Mouse (Mus musculus) brain, embryonic 14.5 days (tissue): ENCODE measurements at regions not wholly inside any gene's neighbourhood (a gene's known extent, or its start where the extent isn't known, plus 50 kb on each side); places are given as distances from the start of the nearest gene placed in this dataset.

Source experiments
- CTCF ChIP-seq: fragments of 200-500 bp; IDR thresholded peaks from 2 replicates; pipeline ENCODE4 v1.5.1; 2012; ENCODE audit warnings: inconsistent platforms, mild to moderate bottlenecking, moderate library complexity, borderline replicate concordance; ENCODE audit not compliant: insufficient read depth, insufficient read length; ENCODE audit errors: extremely low read depth
- POLR2A ChIP-seq: fragments of 200-500 bp; IDR thresholded peaks from 2 replicates; pipeline ENCODE4 v1.6.1; 2012; ENCODE audit warnings: mild to moderate bottlenecking, inconsistent platforms, borderline replicate concordance; ENCODE audit not compliant: poor library complexity, insufficient read depth, insufficient read length, severe bottlenecking; ENCODE audit errors: extremely low read depth

- TF ChIP-seq CTCF = no peak
- no peak for TF ChIP-seq POLR2A
Observed at GRCm38 (mm10) chr12:46419591-46419990, 399.1 kb downstream of the Nova1 start.
